Mouse (Mus musculus) liver, embryonic 14.5 days (tissue): Measurements from ENCODE around the gene Mark4. TPM values are rescaled to one million over a fixed set of nuclear protein-coding genes. Genes with fewer than 3 reads are reported as not detected.

Experiments
- ATAC-seq: fragments of 200-750 bp; cut with Nextera tagmentation; 2 replicates; pipeline ENCODE4 v1.8.0; 2017; ENCODE audit warnings: moderate number of reproducible peaks, mild to moderate bottlenecking, moderate library complexity; ENCODE audit not compliant: insufficient read depth
- DNase-seq, 3 experiments: peaks; one replicate each; pipeline ENCODE4 v3.0.0-alpha.2; 2012 to 2013; ENCODE audit warnings: low read depth in 3 of 3, low spot score in 3 of 3
- H3K27ac ChIP-seq: fragments of 300-500 bp; sonication (generic); 2 replicates; pipeline ENCODE4 v1.5.1; 2014; ENCODE audit warnings: moderate library complexity, mild to moderate bottlenecking, control low read depth, inconsistent platforms
- H3K27me3 ChIP-seq: fragments of 300-500 bp; sonication (generic); 2 replicates; pipeline ENCODE4 v1.6.1; 2014; ENCODE audit warnings: mild to moderate bottlenecking, low read length, moderate library complexity; ENCODE audit not compliant: control insufficient read depth, insufficient read depth
- H3K36me3 ChIP-seq: fragments of 300-500 bp; sonication (generic); replicated peaks from 2 replicates; pipeline ENCODE4 v1.6.1; 2014; ENCODE audit warnings: low read depth; ENCODE audit not compliant: control insufficient read depth, insufficient read depth
- H3K4me1 ChIP-seq, 2 experiments: fragments of 200-500 bp in 1 of 2; fragments of 300-500 bp in 1 of 2; sonication (generic) in 1 of 2; replicated peaks; 2 replicates each; pipeline ENCODE4 v1.6.1; 2012 to 2014; ENCODE audit warnings: antibody characterized with exemption in 1 of 2, inconsistent platforms in 1 of 2, low read length in 1 of 2; ENCODE audit not compliant: control insufficient read depth in 2 of 2, insufficient read depth in 2 of 2
- H3K4me2 ChIP-seq: fragments of 300-500 bp; sonication (generic); 2 replicates; pipeline ENCODE4 v1.6.1; 2014; ENCODE audit warnings: low read depth, mild to moderate bottlenecking, control low read depth, moderate library complexity
- H3K4me3 ChIP-seq, 2 experiments: fragments of 200-500 bp in 1 of 2; fragments of 300-500 bp in 1 of 2; sonication (generic) in 1 of 2; 2 replicates each; pipeline ENCODE4 v1.5.1; 2012 to 2014; ENCODE audit warnings: low read depth in 2 of 2, low read length in 2 of 2, mild to moderate bottlenecking in 2 of 2, control low read depth in 1 of 2, inconsistent platforms in 1 of 2, moderate library complexity in 1 of 2; ENCODE audit not compliant: insufficient read depth in 1 of 2
- H3K9ac ChIP-seq: fragments of 300-500 bp; sonication (generic); replicated peaks from 2 replicates; pipeline ENCODE4 v1.6.1; 2014; ENCODE audit warnings: mild to moderate bottlenecking, control low read depth, moderate library complexity
- H3K9me3 ChIP-seq: fragments of 300-500 bp; sonication (generic); 2 replicates; pipeline ENCODE4 v1.6.1; 2016; ENCODE audit warnings: low read length, mixed read lengths; ENCODE audit not compliant: control insufficient read depth
- CTCF ChIP-seq: IDR thresholded peaks from 2 replicates; pipeline ENCODE4 v1.5.1; 2016; ENCODE audit warnings: antibody characterized with exemption, low read depth, control low read depth
- EP300 ChIP-seq: IDR thresholded peaks from 2 replicates; pipeline ENCODE4 v1.6.1; 2016; ENCODE audit warnings: antibody characterized with exemption, low read depth
- whole genome bisulfite sequencing: fragments of 180-500 bp; shearing (Covaris S2); extraction: QIAGEN DNeasy Blood & Tissue Kit; methylation state at CpG from one replicate; pipeline ENCODE4 v1.1.7; 2014; ENCODE audit not compliant: insufficient replicate concordance; 5-methylcytosine and 5-hydroxymethylcytosine counted together
- polyA plus RNA-seq, 2 experiments: library from polyadenylated mRNA; depleted of rRNA in 1 of 2; stranded (reverse) in 1 of 2; unstranded in 1 of 2; fragments of >200 nt; fragmentation: Nextera tagmentation in 1 of 2; extraction: Ambion mirVana in 1 of 2; gene quantifications; 2 replicates each; pipeline versions ENCODE4 v1.2.1 to v1.2.3; 2012 to 2014

Gene Mark4
- polyA plus RNA-seq, 2 experiments = 0.80 to 2.5 TPM

DNA sequence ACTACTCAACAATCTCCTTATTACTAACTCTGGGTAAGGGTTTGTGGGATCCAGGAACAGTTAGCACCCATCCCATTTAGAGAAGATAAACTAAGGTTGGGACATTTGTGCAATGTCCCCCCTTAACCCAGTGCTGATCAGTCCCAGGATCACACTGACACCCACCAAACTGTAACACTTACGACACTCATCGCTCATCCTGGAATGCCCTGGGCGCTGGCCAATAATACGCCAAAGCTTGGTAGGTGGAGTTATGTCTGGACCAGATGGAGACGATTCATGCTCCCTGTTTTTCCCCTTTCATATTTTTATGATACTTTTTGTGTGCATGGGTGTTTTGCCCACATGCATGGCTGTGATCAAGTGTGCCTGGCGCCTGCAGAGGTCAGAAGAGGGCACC, 28.2 kb downstream of the Mark4 start:
- no peak for ATAC-seq
- H3K27me3 ChIP-seq = no peaks in the 10 kb centered on the region
- no peak for TF ChIP-seq CTCF
- TF ChIP-seq EP300 = no peak
- H3K4me2 ChIP-seq = no peak overlapping the region
- H3K4me1 ChIP-seq = no peaks in the 10 kb centered on the region
- DNase-seq = no peak
- H3K27ac ChIP-seq = no peak overlapping the region
- 67% methylated on average over 6 of the region's 6 CpGs for WGBS
- H3K9me3 ChIP-seq = no peaks in the 10 kb centered on the region
- H3K4me3 ChIP-seq = no peak overlapping the region
- peaks cover 6% of the 10 kb centered on the region for H3K36me3 ChIP-seq
- no peak overlapping the region for H3K9ac ChIP-seq

GRCm38 (mm10) chr7:19429726-19430125, 28.9 kb downstream of the Mark4 start:
- no peak for TF ChIP-seq CTCF
- TF ChIP-seq EP300 = no peak
- peaks cover 6% of the 10 kb centered on the region for H3K36me3 ChIP-seq
- no peak overlapping the region for H3K27ac ChIP-seq
- H3K4me3 ChIP-seq = no peak overlapping the region
- H3K9me3 ChIP-seq = no peaks in the 10 kb centered on the region
- no peak overlapping the region for H3K4me2 ChIP-seq
- DNase-seq (no peak), ATAC-seq (no peak)
- 72% methylated on average over 8 of the region's 8 CpGs for WGBS
- no peaks in the 10 kb centered on the region for H3K27me3 ChIP-seq
- H3K9ac ChIP-seq = no peak overlapping the region
- H3K4me1 ChIP-seq = no peaks in the 10 kb centered on the region

DNA sequence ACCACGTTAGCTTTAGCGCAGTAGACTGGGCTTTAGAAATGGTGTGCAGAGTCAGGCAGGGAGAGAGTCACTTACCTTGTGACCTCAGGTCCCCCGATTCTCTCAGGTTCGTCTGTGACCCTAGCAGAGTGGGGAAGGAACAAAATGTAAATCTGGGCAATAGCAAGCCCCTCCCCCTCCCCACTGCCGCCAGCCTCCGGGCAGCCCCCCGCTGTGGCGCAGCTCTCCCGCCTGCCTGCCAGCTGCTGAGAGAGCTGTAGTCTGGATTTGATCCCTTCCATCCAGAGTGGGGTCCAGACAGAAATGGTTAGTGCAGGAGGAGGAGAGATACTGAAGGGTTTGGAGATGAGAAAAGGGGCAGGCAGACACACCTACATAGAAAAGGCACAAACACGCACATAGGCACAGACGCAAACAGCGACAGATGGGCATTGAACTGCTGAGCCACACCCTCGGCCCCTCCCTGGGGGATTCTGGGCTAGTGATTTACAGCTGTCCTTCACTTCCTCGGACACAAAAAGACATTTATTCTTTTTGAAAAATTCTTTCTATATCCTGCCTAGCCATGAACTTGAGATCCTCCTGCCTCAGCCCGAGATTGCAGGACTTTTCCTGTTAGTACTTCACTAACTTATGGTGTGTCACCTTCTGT, 30.5 kb downstream of the Mark4 start:
- Histone ChIP-seq H3K4me1 (no peaks in the 10 kb centered on the region), H3K4me3 (no peak overlapping the region), H3K36me3 (peaks cover 4% of the 10 kb centered on the region), H3K9ac (no peak overlapping the region), H3K27me3 (no peaks in the 10 kb centered on the region; the same call in 1 of the 2 replicates), H3K9me3 (no peaks in the 10 kb centered on the region), H3K27ac (no peak overlapping the region), H3K4me2 (no peak overlapping the region)
- no peak for DNase-seq
- 72% methylated on average over 15 of the region's 15 CpGs for WGBS
- ATAC-seq = no peak
- no peak for TF ChIP-seq CTCF
- no peak for TF ChIP-seq EP300

DNA sequence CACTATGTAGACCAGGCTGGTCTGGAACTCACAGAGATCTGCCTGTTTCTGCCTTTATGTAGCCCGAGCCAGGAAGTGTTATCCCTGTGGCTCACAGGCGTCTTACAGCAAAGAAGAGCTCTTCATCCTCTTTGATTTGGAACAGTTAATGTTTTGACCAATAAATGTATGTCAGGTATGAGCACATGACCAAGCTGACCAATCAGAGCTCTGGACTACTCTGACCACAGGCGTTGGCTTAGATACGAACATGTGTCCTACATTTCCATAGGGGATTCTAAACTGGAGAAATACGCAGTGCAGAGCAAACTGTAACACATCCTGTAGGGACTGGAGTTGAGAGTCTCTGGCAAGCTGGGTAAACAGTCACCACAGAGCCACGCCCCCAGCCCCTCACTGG, 31.7 kb downstream of the Mark4 start:
- Histone ChIP-seq H3K27ac (no peak overlapping the region), H3K36me3 (no peaks in the 10 kb centered on the region), H3K27me3 (no peaks in the 10 kb centered on the region; the same call in 1 of the 2 replicates), H3K4me1 (no peaks in the 10 kb centered on the region), H3K9me3 (no peaks in the 10 kb centered on the region), H3K4me3 (no peak overlapping the region), H3K9ac (no peak overlapping the region), H3K4me2 (no peak overlapping the region)
- DNase-seq = no peak
- WGBS = 73% methylated on average over 6 of the region's 6 CpGs
- no peak for TF ChIP-seq CTCF
- TF ChIP-seq EP300 = no peak
- no peak for ATAC-seq

GRCm38 (mm10) chr7:19426349-19426748, 32.3 kb downstream of the Mark4 start:
- H3K4me2 ChIP-seq = no peak overlapping the region
- H3K27ac ChIP-seq = no peak overlapping the region
- no peak overlapping the region for H3K9ac ChIP-seq
- no peak for TF ChIP-seq CTCF
- no peak for TF ChIP-seq EP300
- DNase-seq (no peak), ATAC-seq (no peak)
- 66% methylated on average over 6 of the region's 6 CpGs for WGBS
- H3K4me1 ChIP-seq = peaks cover 0 to 3% of the 10 kb centered on the region in 2 experiments; a peak in 1 of 4 replicates
- no peaks in the 10 kb centered on the region for H3K36me3 ChIP-seq
- no peaks in the 10 kb centered on the region; the same call in 1 of the 2 replicates for H3K27me3 ChIP-seq
- no peaks in the 10 kb centered on the region for H3K9me3 ChIP-seq
- H3K4me3 ChIP-seq = no peak overlapping the region
